Mouse (Mus musculus) spleen, adult 2 months (tissue): ENCODE measurements around the gene Tas2r123. TPM values are rescaled to one million over a fixed set of nuclear protein-coding genes. Genes with fewer than 3 reads are reported as not detected.

ENCODE experiments used
- DNase-seq, 2 experiments: peaks; one replicate each; pipeline versions ENCODE4 v3.0.0 to v3.0.0-alpha.2; 2012 to 2021; ENCODE audit warnings: low spot score in 2 of 2, low read depth in 1 of 2
- H3K27ac ChIP-seq: fragments of 200-500 bp; 2 replicates; pipeline ENCODE4 v1.5.1; 2012; ENCODE audit warnings: low read length, inconsistent platforms; ENCODE audit not compliant: insufficient read depth
- H3K27me3 ChIP-seq: fragments of 200-500 bp; 2 replicates; pipeline ENCODE4 v1.6.1; 2012; ENCODE audit warnings: mild to moderate bottlenecking, moderate library complexity, low read length, inconsistent platforms; ENCODE audit not compliant: control insufficient read depth, insufficient read depth
- H3K36me3 ChIP-seq: fragments of 200-500 bp; 2 replicates; pipeline ENCODE4 v1.6.1; 2012; ENCODE audit warnings: mild to moderate bottlenecking, low read length, inconsistent platforms; ENCODE audit not compliant: control insufficient read depth, insufficient read depth
- H3K4me1 ChIP-seq: fragments of 200-500 bp; 2 replicates; pipeline ENCODE4 v1.6.1; 2011; ENCODE audit warnings: inconsistent platforms; ENCODE audit not compliant: control insufficient read depth, insufficient read depth, insufficient read length
- H3K4me3 ChIP-seq: fragments of 200-500 bp; 2 replicates; pipeline ENCODE4 v1.5.1; 2011; ENCODE audit warnings: mild to moderate bottlenecking, inconsistent platforms; ENCODE audit not compliant: insufficient read depth, insufficient read length; ENCODE audit errors: extremely low read depth
- CTCF ChIP-seq: fragments of 200-500 bp; IDR thresholded peaks from 2 replicates; pipeline ENCODE4 v1.5.1; 2011; ENCODE audit warnings: mild to moderate bottlenecking, inconsistent platforms; ENCODE audit not compliant: insufficient read depth, insufficient read length, insufficient replicate concordance; ENCODE audit errors: extremely low read depth
- POLR2A ChIP-seq: fragments of 200-500 bp; IDR thresholded peaks from 2 replicates; pipeline ENCODE4 v1.6.1; 2011; ENCODE audit warnings: low read depth, low read length, inconsistent platforms
- WGBS: fragments of 180-500 bp; shearing (Covaris S2); methylation state at CpG from one replicate; pipeline ENCODE4 v1.1.7; 2018; 5-methylcytosine and 5-hydroxymethylcytosine counted together
- polyA plus RNA-seq: library from polyadenylated mRNA; depleted of rRNA; stranded (reverse); fragments of >200 nt; gene quantifications from 2 replicates; pipeline ENCODE4 v1.2.3, GENCODE M21; 2012; rRNA removed

Tas2r123 gene
- not detected in 2 replicates for polyA plus RNA-seq

GRCm38 (mm10) chr6:132846842-132847241 lies at the start of gene Tas2r123:
TSS of gene Tas2r123 (plus strand) at chr6:132847142.
- H3K36me3 ChIP-seq = no peaks in the 10 kb centered on the region
- no peak for TF ChIP-seq POLR2A
- TF ChIP-seq CTCF = no peak
- WGBS = 84% methylated on average over 1 of the region's 1 CpGs
- no peak within 1 kb of the TSS for H3K4me3 ChIP-seq
- no peaks in the 10 kb centered on the region for H3K4me1 ChIP-seq
- no peak for DNase-seq
- no peak within 1 kb of the TSS for H3K27ac ChIP-seq
- no peaks in the 10 kb centered on the region for H3K27me3 ChIP-seq

DNA sequence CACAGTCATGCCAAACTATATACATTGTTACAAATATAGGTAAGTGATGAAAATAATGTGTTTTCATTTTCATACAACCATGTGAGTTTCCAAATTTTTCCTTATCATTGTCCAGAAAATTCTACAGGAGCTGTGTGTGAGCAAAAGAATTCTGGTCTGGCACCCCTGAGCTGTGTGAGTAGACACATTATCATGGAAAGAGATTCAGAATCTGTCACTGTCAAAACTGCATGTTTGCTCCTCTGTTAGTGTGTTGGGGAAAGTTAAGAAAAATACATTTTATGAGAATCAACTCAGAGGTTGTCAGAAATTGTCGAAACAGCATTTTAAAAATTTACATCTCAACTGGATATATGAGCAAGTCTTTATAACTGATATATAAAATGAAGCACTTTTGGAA lies 44.4 kb upstream of the Tas2r123 start, which contains the start of gene Tas2r117:
TSS of gene Tas2r117 (plus strand) at position 301 of the 400 bp plus-strand sequence.
- no peak for TF ChIP-seq POLR2A
- TF ChIP-seq CTCF = no peak
- 73% methylated on average over 1 of the region's 1 CpGs for WGBS

GRCm38 (mm10) chr6:132855138-132855537 lies 8.2 kb downstream of the Tas2r123 start, which contains the start of gene Tas2r116:
TSS of gene Tas2r116 (plus strand) at chr6:132855438.
- Histone ChIP-seq H3K4me1 (no peaks in the 10 kb centered on the region), H3K27me3 (no peaks in the 10 kb centered on the region), H3K4me3 (no peak within 1 kb of the TSS), H3K27ac (no peak within 1 kb of the TSS), H3K36me3 (no peaks in the 10 kb centered on the region)
- no peak for TF ChIP-seq POLR2A
- no peak for TF ChIP-seq CTCF
- 65% methylated on average over 1 of the region's 1 CpGs for WGBS
- DNase-seq = no peak

More for the DNA sequence above, 44.4 kb upstream of the Tas2r123 start, which contains the start of gene Tas2r117:
- DNase-seq = no peak
- no peak within 1 kb of the TSS for H3K27ac ChIP-seq
- no peak within 1 kb of the TSS for H3K4me3 ChIP-seq
- H3K4me1 ChIP-seq = no peaks in the 10 kb centered on the region
- no peaks in the 10 kb centered on the region for H3K27me3 ChIP-seq
- no peaks in the 10 kb centered on the region for H3K36me3 ChIP-seq

DNA sequence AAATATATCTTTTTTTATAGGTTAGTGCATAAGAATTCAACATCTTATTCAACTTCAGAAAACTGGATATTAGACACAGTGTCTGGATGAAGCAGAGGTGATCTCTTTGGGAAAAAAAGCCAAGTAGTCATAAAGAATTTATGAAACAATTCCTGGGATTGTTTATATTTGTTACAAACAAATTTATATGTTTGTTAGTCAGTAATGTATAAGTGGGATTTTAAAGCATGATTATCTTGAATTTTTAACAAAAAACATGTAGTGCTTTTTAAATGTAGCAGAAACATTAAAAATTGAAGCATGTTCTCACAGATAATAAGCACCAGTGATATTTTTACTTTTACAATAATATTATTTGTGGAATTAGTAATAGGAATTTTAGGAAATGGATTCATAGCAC lies 20.8 kb downstream of the Tas2r123 start, which contains the start of gene Tas2r110:
TSS of gene Tas2r110 (plus strand) at position 301 of the 400 bp plus-strand sequence.
- Histone ChIP-seq H3K4me3 (no peak within 1 kb of the TSS), H3K27ac (no peak within 1 kb of the TSS), H3K4me1 (no peaks in the 10 kb centered on the region), H3K27me3 (no peaks in the 10 kb centered on the region), H3K36me3 (no peaks in the 10 kb centered on the region)
- TF ChIP-seq CTCF = no peak
- no peak for TF ChIP-seq POLR2A
- no peak for DNase-seq

- no peak for DNase-seq
- Histone ChIP-seq H3K4me1 (no peaks in the 10 kb centered on the region), H3K36me3 (no peaks in the 10 kb centered on the region), H3K27ac (no peak within 1 kb of the TSS), H3K4me3 (no peak within 1 kb of the TSS), H3K27me3 (no peaks in the 10 kb centered on the region)
- 73% methylated on average over 1 of the region's 1 CpGs for WGBS
- TF ChIP-seq POLR2A = no peak
- TF ChIP-seq CTCF = no peak
Measured at GRCm38 (mm10) chr6:132892711-132893110, 45.8 kb downstream of the Tas2r123 start, which contains the start of gene Tas2r113. TSS of gene Tas2r113 (plus strand) at chr6:132893011.

Other genes with a start within 250 kb of the Tas2r123 start
- gene A630073D07Rik, start 195.6 kb upstream of the Tas2r123 start, polyA plus RNA-seq = not detected in 2 replicates
- not detected in 2 replicates for gene Tas2r120, start 190.2 kb upstream of the Tas2r123 start, polyA plus RNA-seq
- gene Tas2r121, start 146.1 kb upstream of the Tas2r123 start, polyA plus RNA-seq = not detected in 2 replicates
- gene Tas2r122, start 135.2 kb upstream of the Tas2r123 start, polyA plus RNA-seq = not detected in 2 replicates
- gene Tas2r115, start 109.1 kb upstream of the Tas2r123 start, polyA plus RNA-seq = not detected in 2 replicates
- not detected in 2 replicates for gene Tas2r124, start 92.4 kb upstream of the Tas2r123 start, polyA plus RNA-seq
- gene Tas2r102, start 85.0 kb upstream of the Tas2r123 start, polyA plus RNA-seq = not detected in 2 replicates
- gene Tas2r136, start 69.0 kb upstream of the Tas2r123 start, polyA plus RNA-seq = not detected in 2 replicates
- gene Tas2r117, start 44.3 kb upstream of the Tas2r123 start, polyA plus RNA-seq = not detected in 2 replicates
- not detected in 2 replicates for gene Tas2r116, start 8.3 kb downstream of the Tas2r123 start, polyA plus RNA-seq
- not detected in 2 replicates for gene Tas2r110, start 20.9 kb downstream of the Tas2r123 start, polyA plus RNA-seq
- not detected in 2 replicates for gene Tas2r113, start 45.9 kb downstream of the Tas2r123 start, polyA plus RNA-seq
- gene Tas2r125, start 62.5 kb downstream of the Tas2r123 start, polyA plus RNA-seq = not detected in 2 replicates
- gene Tas2r129, start 104.0 kb downstream of the Tas2r123 start, polyA plus RNA-seq = not detected in 2 replicates
- not detected in 2 replicates for gene Tas2r131, start 110.8 kb downstream of the Tas2r123 start, polyA plus RNA-seq
- gene Tas2r109, start 133.8 kb downstream of the Tas2r123 start, polyA plus RNA-seq = not detected in 2 replicates
- gene Tas2r103, start 190.0 kb downstream of the Tas2r123 start, polyA plus RNA-seq = not detected in 2 replicates
- not detected in 2 replicates for gene Tas2r140, start 208.7 kb downstream of the Tas2r123 start, polyA plus RNA-seq